Mouse (Mus musculus) cerebellum, adult 2 months (tissue): ENCODE results near the gene Spcs1.

Experiments
- CTCF ChIP-seq: fragments of 200-500 bp; IDR thresholded peaks from 2 replicates; pipeline ENCODE4 v1.5.1; 2011; ENCODE audit warnings: low read depth, mild to moderate bottlenecking, control low read depth, low read length, moderate library complexity, borderline replicate concordance; ENCODE audit not compliant: insufficient read depth
- POLR2A ChIP-seq: fragments of 200-500 bp; IDR thresholded peaks from 2 replicates; pipeline ENCODE4 v1.6.1; 2011; ENCODE audit warnings: low read length, control low read depth, borderline replicate concordance; ENCODE audit not compliant: insufficient read depth

DNA sequence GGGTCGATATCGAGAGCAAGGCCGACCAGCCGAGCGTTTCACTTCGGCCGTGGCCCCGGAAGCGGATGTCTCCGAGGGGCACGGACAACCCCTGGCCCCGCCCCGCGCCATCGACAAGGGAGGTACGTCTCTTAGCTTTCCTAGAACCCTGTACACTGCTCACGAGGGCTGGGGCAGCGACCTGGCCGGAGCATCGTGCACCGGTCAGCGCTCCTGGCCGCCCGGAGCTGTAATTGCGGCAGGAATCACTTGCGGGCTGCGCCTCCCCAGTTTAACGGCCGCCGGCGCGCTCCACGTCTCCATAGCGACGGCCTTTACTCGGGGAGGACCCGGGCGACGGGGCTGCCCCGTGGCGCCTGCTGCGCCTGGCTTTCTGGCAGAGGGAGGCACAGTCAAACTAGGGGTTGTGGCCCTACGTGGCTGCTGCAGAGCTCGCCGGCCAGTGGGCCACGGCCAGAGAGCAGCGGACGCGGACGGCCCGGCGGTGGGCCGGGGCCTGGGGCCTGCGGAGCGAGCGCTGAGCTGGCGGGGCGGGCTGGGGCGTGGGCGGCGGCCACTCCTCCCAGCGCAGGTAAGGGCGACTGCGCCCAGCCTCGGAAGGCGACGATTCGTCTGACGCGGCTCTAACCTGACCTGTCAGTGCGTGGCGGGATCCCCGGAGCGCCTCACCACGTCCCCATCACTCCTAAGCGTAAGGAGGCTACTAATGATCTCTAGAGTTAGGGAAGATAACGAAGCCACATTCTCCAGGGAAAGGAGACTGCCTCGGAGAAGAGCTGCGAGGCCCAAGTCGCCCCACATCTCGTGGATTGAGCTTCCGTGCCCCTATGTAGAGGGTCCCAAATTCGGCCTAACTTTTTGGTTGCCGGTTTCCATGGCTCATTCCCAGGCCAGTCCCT, at the start of gene Spcs1, which contains the start of gene Glt8d1:
- TF ChIP-seq CTCF, result no peak
- TF ChIP-seq POLR2A, result peak; percentile 78; the same call in 1 of the 2 replicates
